Mouse (Mus musculus) neural tube, embryonic 11.5 days (tissue): ENCODE data around the gene Kidins220. TPM values are rescaled to one million over a fixed set of nuclear protein-coding genes. Genes with fewer than 3 reads are reported as not detected.

Experiments used
- ATAC-seq: fragments of 200-750 bp; cut with Nextera tagmentation; 2 replicates; pipeline ENCODE4 v1.8.0; 2017; ENCODE audit warnings: moderate number of reproducible peaks, mild to moderate bottlenecking, moderate TSS enrichment, moderate library complexity; ENCODE audit not compliant: insufficient read depth, low FRiP score, low TSS enrichment
- DNase-seq: peaks from one replicate; pipeline ENCODE4 v3.0.0-alpha.2; 2015; ENCODE audit warnings: low spot score
- H3K27ac ChIP-seq: fragments of 300-500 bp; sonication (generic); 2 replicates; pipeline ENCODE4 v1.5.1; 2014; ENCODE audit warnings: low read depth, mild to moderate bottlenecking, low read length
- H3K27me3 ChIP-seq: fragments of 300-500 bp; sonication (generic); 2 replicates; pipeline ENCODE4 v1.6.1; 2014; ENCODE audit warnings: mild to moderate bottlenecking, low read length, mixed read lengths; ENCODE audit not compliant: control insufficient read depth, insufficient read depth
- H3K36me3 ChIP-seq: fragments of 300-500 bp; sonication (generic); 2 replicates; pipeline ENCODE4 v1.6.1; 2014; ENCODE audit warnings: mild to moderate bottlenecking, low read length, moderate library complexity, mixed read lengths; ENCODE audit not compliant: control insufficient read depth, insufficient read depth
- H3K4me1 ChIP-seq: fragments of 300-500 bp; sonication (generic); 2 replicates; pipeline ENCODE4 v1.6.1; 2014; ENCODE audit warnings: low read length, mixed read lengths; ENCODE audit not compliant: control insufficient read depth, insufficient read depth
- H3K4me2 ChIP-seq: fragments of 300-500 bp; sonication (generic); 2 replicates; pipeline ENCODE4 v1.6.1; 2014; ENCODE audit warnings: low read depth, mild to moderate bottlenecking, moderate library complexity
- H3K4me3 ChIP-seq: fragments of 300-500 bp; sonication (generic); 2 replicates; pipeline ENCODE4 v1.5.1; 2014; ENCODE audit warnings: low read depth, low read length
- H3K9ac ChIP-seq: fragments of 300-500 bp; sonication (generic); 2 replicates; pipeline ENCODE4 v1.6.1; 2014; ENCODE audit warnings: mild to moderate bottlenecking, low read length
- H3K9me3 ChIP-seq: fragments of 300-500 bp; sonication (generic); 2 replicates; pipeline ENCODE4 v1.6.1; 2016; ENCODE audit warnings: low read length; ENCODE audit not compliant: control insufficient read depth
- WGBS: fragments of 180-500 bp; shearing (Covaris S2); extraction: QIAGEN DNeasy Blood & Tissue Kit; methylation state at CpG from one replicate; pipeline ENCODE4 v1.1.7; 2014; 5-methylcytosine and 5-hydroxymethylcytosine counted together
- polyA plus RNA-seq: library from polyadenylated mRNA; unstranded; fragments of >200 nt; fragmentation: Nextera tagmentation; extraction: Ambion mirVana; gene quantifications from 2 replicates; pipeline ENCODE4 v1.2.1, GENCODE M21; 2014

Gene Kidins220
- polyA plus RNA-seq, 1 experiment from 2014 or later: 64.0 TPM

DNA sequence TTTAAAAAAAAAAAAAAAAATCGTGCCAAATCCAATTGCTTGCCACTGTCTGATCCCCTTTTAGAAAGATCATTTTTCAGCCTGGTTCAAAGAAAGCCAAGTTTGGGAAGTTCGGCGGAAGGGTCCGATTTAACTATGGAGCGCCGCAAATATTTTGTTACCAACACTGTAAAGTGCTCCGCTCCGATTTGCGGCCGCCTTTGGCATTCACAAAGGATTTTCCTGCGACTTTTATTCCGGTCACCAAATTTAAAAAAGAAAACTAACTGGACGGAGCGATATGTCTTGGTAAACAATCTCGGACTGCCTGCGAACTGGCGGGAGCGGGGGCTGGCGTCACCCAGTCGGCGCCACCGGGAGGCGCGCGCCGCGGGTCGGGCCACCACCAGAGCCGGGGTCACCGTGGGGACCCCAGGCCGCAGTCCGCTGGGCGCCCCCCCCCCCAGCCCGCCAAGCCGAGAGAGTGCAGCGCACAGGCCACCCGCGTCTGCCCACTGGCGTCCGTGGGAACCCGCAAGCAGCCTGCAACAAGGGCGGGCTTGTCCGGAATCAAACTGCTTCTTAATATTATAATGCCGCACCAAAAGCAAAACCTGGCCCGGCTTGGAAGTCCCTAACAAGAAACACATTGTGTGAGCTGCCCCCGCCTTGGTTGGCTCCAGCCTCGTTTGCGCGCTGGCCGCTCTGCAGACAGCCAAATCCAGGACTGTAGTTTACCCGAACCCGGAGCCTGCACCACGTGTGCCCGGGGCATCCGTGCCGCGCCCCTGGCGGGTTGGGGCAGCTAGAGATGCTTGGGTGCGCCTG lies 125.9 kb downstream of the Kidins220 start:
- no peaks in the 10 kb centered on the region for H3K9me3 ChIP-seq
- no peaks in the 10 kb centered on the region for H3K36me3 ChIP-seq
- peak overlapping the region; percentile 45 for H3K4me3 ChIP-seq
- H3K27me3 ChIP-seq: no peaks in the 10 kb centered on the region
- ATAC-seq: no peak
- peak overlapping the region; percentile 86 for H3K9ac ChIP-seq
- DNase-seq: peak; percentile 78
- peaks cover 17% of the 10 kb centered on the region for H3K4me1 ChIP-seq
- under 1% methylated on average over 55 of the region's 59 CpGs for WGBS
- peak overlapping the region; percentile 85 for H3K27ac ChIP-seq
- H3K4me2 ChIP-seq: peak overlapping the region; percentile 92

DNA sequence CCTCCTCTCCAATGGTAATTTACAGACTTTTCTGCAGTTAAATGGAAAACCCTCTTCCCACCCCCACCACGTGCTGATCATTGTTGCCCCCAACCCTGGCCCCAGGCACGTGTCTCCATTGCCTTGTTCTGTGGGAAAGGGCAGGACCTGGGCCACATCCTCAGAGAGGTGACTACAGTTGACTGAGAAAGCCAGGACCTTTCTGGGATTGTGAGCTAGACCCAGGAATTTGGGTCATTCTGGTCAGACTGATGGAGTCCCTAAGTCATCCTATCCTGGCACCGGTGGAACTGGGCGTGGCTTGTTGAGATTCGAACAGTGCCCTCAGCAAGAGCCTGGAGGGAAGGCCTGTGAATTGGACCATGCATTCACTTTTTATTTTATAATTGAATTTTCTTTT lies 126.7 kb downstream of the Kidins220 start:
- Histone ChIP-seq H3K4me2 (peak overlapping the region; percentile 92), H3K36me3 (no peaks in the 10 kb centered on the region), H3K27ac (peak overlapping the region; percentile 85), H3K4me3 (no peak overlapping the region), H3K27me3 (no peaks in the 10 kb centered on the region), H3K9me3 (no peaks in the 10 kb centered on the region), H3K9ac (peak overlapping the region; percentile 86), H3K4me1 (peaks cover 17% of the 10 kb centered on the region)
- 21% methylated on average over 5 of the region's 5 CpGs for WGBS
- ATAC-seq: no peak
- peak; percentile 23 for DNase-seq

DNA sequence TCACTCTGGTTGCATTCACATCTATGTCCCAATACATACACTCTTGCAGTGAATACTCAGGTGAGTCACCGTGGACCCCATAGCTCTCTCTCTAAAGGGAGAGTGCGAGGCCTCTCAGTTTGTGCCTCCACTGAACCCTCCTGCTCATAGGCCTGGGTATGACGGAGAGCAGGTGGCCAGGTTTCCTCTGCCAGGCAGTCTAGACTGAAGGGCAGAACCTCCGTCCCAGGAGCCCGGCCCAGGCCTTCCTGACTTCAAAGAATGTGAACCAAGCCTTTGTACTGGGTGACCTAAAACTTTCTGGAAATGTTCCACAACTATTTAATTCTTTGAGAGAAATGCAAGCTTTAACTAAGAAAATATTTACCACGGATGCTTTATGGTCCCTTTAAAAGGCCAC lies 129.2 kb downstream of the Kidins220 start:
- DNase-seq: no peak
- Histone ChIP-seq H3K4me3 (no peak overlapping the region), H3K27me3 (no peaks in the 10 kb centered on the region), H3K4me1 (peaks cover 3% of the 10 kb centered on the region; the same call in 1 of the 2 replicates), H3K9me3 (no peaks in the 10 kb centered on the region), H3K27ac (no peak overlapping the region), H3K9ac (no peak overlapping the region), H3K36me3 (no peaks in the 10 kb centered on the region), H3K4me2 (no peak overlapping the region)
- 80% methylated on average over 6 of the region's 6 CpGs for WGBS
- ATAC-seq: no peak

DNA sequence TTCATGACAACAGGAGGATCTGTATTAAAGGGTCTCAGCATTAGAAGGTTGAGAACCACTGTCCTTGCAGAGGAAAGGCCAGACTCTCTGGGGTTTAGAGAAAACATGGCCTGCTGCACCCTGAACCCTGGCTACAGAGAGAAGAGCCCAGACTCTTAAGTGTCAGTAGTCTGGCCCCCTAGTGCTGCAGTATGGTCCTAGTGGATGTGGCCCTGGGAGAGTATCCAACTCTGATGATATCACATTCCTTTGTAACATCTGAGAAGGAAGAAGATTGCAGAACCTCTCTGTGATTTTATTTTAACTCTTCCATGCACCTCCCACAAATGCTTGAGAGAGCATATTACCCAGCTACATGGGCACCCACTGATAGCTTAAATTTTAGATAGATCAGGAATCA lies 129.8 kb downstream of the Kidins220 start:
- no peaks in the 10 kb centered on the region for H3K9me3 ChIP-seq
- H3K4me3 ChIP-seq: no peak overlapping the region
- ATAC-seq (no peak), DNase-seq (no peak)
- no peaks in the 10 kb centered on the region for H3K27me3 ChIP-seq
- no peak overlapping the region for H3K4me2 ChIP-seq
- H3K36me3 ChIP-seq: no peaks in the 10 kb centered on the region
- H3K9ac ChIP-seq: no peak overlapping the region
- peaks cover 3% of the 10 kb centered on the region; the same call in 1 of the 2 replicates for H3K4me1 ChIP-seq
- H3K27ac ChIP-seq: no peak overlapping the region

DNA sequence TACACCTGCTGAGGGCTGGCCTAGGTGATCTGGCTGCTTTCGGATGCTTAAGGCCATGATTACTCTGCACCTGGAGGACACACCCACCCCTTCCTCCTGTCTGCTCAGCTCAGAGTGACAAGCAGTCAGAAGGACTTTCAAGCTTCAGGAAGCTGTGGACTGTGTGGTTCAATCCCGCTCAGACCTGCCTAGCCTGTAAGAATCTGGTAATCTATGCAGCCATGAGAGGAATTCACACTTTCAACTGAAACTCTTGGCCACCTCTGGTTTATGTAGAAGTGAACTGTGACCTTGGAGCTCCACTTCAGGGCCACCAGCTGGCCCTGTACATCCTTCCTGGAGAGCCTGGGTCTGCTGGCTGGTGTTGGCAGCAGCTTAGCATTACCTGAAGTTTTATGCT lies 134.1 kb downstream of the Kidins220 start:
- H3K4me2 ChIP-seq: no peak overlapping the region
- H3K9ac ChIP-seq: no peak overlapping the region
- DNase-seq (no peak), ATAC-seq (no peak)
- H3K27ac ChIP-seq: no peak overlapping the region
- H3K9me3 ChIP-seq: no peaks in the 10 kb centered on the region
- H3K27me3 ChIP-seq: no peaks in the 10 kb centered on the region
- no peaks in the 10 kb centered on the region for H3K4me1 ChIP-seq
- H3K4me3 ChIP-seq: no peak overlapping the region
- 72% methylated on average over 2 of the region's 2 CpGs for WGBS
- H3K36me3 ChIP-seq: no peaks in the 10 kb centered on the region

DNA sequence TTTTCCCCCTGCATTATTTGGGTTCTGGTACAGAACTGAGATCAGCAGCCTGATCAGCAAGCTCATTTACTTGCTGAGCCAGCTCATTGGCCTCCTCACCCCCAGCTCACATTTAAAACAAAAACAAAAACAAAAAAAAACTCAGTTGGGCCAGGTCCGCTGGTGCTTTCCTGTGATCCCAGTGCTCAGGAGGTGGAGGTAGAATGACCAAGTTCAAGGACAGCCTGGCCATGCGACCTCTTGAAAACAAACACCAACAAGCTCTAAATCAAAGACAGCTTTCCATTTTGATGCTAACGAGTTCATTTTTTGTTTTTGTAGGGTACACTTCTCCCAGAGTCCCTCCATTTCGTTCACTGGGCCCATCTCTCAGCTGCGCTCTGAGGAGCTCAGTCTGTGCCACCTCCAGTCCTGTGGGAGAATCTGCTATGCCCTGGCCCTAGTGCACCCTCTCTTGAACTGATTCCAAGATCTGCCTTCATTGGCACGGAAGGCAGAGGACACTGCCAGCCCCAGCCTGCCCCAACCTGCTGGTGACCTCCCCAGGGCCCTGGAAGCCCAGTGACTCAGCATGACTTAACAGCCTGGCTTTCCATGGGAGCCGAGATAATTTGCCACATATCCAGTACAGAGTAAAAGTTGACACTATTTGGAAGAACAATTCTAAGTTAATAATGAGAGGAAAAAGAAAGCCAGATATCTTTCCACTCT lies 135.4 kb downstream of the Kidins220 start:
- Histone ChIP-seq H3K4me1 (no peaks in the 10 kb centered on the region), H3K4me3 (no peak overlapping the region), H3K27ac (no peak overlapping the region), H3K36me3 (no peaks in the 10 kb centered on the region), H3K27me3 (no peaks in the 10 kb centered on the region), H3K9ac (no peak overlapping the region), H3K9me3 (no peaks in the 10 kb centered on the region), H3K4me2 (no peak overlapping the region)
- DNase-seq (no peak), ATAC-seq (no peak)
- WGBS: 77% methylated on average over 7 of the region's 7 CpGs

DNA sequence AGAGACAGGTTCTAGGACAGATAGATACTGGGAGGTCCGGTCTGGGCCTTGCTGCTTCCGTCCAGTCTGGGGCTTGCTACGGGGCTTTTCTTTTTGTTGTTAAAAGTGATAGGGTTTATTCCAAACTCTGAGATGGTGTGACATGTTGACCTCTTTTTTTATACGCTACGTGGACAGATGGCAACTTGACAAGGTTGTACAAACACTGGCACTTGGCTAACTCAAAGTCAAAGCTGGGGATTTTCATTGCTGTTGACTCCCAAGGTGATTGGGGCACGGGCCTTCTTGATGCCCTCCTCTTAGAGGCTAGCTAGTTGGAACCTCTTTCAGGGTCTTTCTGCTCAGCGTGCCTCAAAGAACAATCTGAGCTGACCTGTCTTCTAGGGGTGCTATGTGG lies 136.0 kb downstream of the Kidins220 start:
- ATAC-seq (no peak), DNase-seq (no peak)
- Histone ChIP-seq H3K4me2 (no peak overlapping the region), H3K9me3 (no peaks in the 10 kb centered on the region), H3K9ac (no peak overlapping the region), H3K4me3 (no peak overlapping the region), H3K27me3 (no peaks in the 10 kb centered on the region), H3K36me3 (no peaks in the 10 kb centered on the region), H3K27ac (no peak overlapping the region), H3K4me1 (no peaks in the 10 kb centered on the region)
- 87% methylated on average over 7 of the region's 7 CpGs for WGBS
